Comparison of ENCODE assay signal across 1 mouse cellular context in genomic region chr3:87847680-87848079, GRCm38 (mm10).
TF ChIP-seq lines count a peak whose summit lies in the region.

No protein-coding gene starts in this region.

TF ChIP-seq in CH12.LX, 34 proteins besides CTCF, POLR2A, EP300 and RAD21:
- no peak for TF ChIP-seq GABPA (IDR thresholded peaks at IDR 0.05; ENCODE audit: insufficient replicate concordance, low read depth, low read length)
- peak; percentile 93 for TF ChIP-seq ELF1 (IDR thresholded peaks at IDR 0.05; ENCODE audit: low read depth, low read length)
- TF ChIP-seq ETS1 (conservative IDR thresholded peaks at IDR 0.05; ENCODE audit: low read depth, low read length), result 0 out of 2 replicates have a peak, but pooled peaks have one; percentile 15
- TF ChIP-seq SIN3A (IDR thresholded peaks at IDR 0.05; ENCODE audit: low read length), result peak; percentile 80
- no peak for TF ChIP-seq E2F4 (IDR thresholded peaks at IDR 0.05; ENCODE audit: insufficient replicate concordance, low read depth, low read length)
- peak; percentile 26; the same call in 1 of the 2 replicates for TF ChIP-seq NELFE (IDR thresholded peaks at IDR 0.05; ENCODE audit: low read depth, low read length)
- TF ChIP-seq MAX (IDR thresholded peaks at IDR 0.05; ENCODE audit: low read length), result peak; percentile 27; the same call in 1 of the 2 replicates
- 0 out of 2 replicates have a peak, but pooled peaks have one; percentile 42 for TF ChIP-seq MXI1 (IDR thresholded peaks at IDR 0.05; ENCODE audit: low read depth, low read length)
- peak; percentile 25; the same call in 1 of the 2 replicates for TF ChIP-seq TCF12 (IDR thresholded peaks at IDR 0.05; ENCODE audit: low read depth, low read length)
- 0 out of 2 replicates have a peak, but pooled peaks have one; percentile 35 for TF ChIP-seq TBP (conservative IDR thresholded peaks at IDR 0.05; ENCODE audit: low read depth, low read length)
- peak; percentile 79 for TF ChIP-seq MYC (IDR thresholded peaks at IDR 0.05; ENCODE audit: low read depth, low read length)
- TF ChIP-seq MAZ (IDR thresholded peaks at IDR 0.05; ENCODE audit: low read depth, low read length), result no peak
- TF ChIP-seq MAFK (IDR thresholded peaks at IDR 0.05; ENCODE audit: insufficient replicate concordance, low read length), result no peak
- TF ChIP-seq HCFC1 (IDR thresholded peaks at IDR 0.05; ENCODE audit: low read depth, low read length), result peak; percentile 67
- TF ChIP-seq UBTF (IDR thresholded peaks at IDR 0.05; ENCODE audit: low read depth, low read length), result no peak
